Mouse (Mus musculus): ENCODE measurements around the gene Gm27029. TPM values are rescaled to one million over a fixed set of nuclear protein-coding genes. Genes with fewer than 3 reads are reported as not detected.
"Not testable (repeated sequence)": the region's sequence is repeated elsewhere in the genome, so short reads cannot be mapped to it uniquely, and the experiment has no call there.

Gene Gm27029
- total RNA-seq, 4 experiments from 2014 or later, result 6.0 to 9.6 (median 6.5) TPM

DNA sequence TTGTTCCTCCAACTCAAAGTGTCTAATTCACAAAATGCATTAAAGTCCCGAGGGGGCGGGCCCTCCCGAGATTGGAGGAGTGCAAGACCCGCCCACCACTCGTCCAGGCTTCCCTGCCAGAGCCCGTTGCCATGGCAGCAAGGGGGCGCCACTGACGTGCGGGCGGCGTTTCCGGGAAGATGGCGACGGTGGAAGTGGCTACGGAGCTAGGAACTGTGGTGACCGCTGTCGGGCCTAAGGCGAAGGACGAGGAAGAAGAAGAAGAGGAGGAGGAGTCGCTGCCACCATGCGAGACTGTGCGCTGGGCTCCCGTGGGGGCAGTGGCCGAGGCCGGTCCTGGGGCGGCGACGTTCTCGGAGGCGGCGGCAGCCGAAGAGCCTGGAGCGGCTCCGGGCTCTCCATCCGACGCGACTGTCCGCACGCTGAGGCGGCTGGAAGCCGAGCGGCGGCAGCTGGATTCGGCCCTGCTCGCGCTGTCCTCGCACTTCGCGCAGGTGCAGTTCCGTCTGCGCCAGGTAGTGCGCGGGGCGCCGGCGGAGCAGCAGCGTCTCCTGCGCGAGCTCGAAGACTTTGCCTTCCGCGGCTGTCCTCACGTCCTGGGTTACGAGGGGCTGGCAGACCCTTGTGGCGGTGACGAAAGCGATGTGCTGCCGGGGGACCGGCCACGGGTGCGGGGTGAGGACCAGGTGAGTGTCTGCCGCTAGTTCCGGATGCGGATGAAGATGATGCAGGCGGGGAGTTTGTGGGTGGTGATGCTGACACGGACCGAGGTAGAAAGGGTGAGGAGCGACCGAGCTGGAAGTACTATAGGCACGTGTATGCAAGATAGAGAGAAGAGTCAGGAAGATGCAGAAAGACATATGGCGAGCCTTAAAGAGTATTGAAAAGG lies 573 bp upstream of the Gm27029 start, which contains the start of the genes Rundc1 and Ptges3l:
Gene Rundc1 (plus strand): TSS at position 161 of the 889 bp plus-strand sequence.
Gene Ptges3l (minus strand): TSS at position 409 of the 889 bp plus-strand sequence.
- DNase-seq (ENCODE audit: low spot score in 2 of 2), result peak; percentile 95 to 96

DNA sequence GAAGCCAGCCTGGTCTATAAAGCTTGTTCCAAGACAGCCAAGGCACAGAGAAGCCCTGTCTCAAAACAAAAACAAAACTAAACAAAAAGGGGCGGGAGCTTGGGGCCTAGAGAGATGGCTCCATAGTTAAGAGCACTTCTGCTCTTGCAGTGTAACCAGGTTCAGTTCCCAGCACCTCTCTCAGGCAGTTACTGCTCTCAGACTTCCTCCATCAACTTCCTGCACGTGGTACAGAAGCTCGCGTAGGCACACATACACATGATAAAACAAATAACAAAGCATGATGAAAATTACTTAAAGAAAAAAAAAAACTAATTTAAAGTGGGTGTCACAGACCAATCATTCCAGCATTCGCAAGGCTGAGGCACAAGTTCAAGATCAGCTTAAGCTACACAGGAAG lies 4.4 kb downstream of the Gm27029 start:
- DNase-seq (ENCODE audit: low spot score in 2 of 2), result no peak

DNA sequence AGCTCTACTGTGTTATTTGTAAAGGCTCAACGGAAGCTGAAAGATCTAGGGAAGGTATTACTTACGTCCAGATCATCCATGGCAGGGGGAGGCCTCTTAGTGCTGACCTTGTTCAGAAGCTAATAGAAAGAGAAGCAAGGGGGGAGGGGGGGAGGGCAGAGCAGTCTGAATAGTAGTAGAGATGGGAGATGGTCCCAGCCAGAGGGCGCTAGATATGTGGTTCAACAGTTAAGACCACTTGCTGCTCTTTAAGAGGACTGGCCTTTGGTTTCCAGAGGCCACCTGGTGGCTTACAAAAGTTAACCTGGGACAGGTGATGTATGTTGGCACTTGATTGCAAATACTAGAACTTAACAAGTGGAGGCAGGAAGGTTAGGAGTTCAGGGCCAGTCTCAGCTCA lies 5.0 kb downstream of the Gm27029 start:
- DNase-seq (ENCODE audit: low spot score in 2 of 2), result no peak

DNA sequence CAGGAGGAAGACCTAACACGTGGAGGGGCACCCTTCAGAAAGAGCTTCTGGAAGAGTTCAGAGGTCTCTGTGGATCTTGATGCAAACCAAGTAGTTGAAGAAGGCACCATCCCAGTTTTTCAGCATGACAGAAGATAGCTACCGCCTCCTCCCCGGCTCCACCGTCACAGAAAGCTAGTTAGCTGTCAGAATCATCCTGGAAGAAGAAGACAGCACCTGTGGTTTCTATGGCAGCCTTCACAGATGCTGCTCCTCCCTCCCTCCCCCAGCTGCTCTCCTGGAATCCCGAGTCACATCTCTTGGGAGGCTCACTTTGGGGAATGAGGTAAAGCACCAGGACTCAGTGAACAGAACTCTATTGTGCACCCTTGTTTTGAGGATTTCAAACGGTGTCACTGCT lies 5.6 kb downstream of the Gm27029 start:
- DNase-seq (ENCODE audit: low spot score in 2 of 2), result no peak

DNA sequence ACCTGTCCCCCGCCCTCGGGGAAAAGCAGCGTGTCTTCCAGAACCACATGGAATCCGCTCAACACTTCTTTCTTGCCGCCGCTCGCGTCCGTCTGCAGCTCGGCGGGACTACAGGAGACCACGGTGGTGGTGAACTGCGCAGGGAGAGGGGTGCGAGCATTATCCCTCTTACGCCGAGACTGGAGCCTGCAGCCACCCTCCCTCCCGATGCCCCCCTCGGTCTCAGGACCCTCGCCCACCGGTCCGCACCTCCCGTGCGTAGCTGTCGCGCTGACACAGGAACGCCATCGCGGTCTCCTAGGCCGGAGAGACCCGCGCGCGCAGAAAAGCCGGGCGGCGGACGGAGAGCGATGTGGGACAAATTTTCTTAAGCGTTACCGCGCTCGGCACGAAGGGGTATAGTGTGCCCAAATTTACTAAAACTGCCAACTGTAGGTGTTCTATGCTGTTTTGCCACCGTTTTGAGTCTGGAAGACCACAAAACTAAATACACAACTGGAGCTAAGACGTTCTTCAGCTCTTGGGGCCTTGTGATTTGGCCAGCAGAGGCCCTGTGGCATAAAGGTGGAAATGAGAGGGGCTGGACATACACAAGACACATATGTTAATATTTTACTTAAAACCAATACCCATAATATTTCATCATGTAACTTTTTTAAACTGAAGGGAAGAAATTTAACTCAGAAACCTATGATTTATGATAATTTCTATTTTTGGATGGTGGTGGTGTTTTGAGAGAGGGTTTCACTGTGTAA lies 7.3 kb downstream of the Gm27029 start, which contains the start of gene Aarsd1:
Gene Aarsd1 (minus strand): TSS at position 515 of the 755 bp plus-strand sequence.
- DNase-seq (ENCODE audit: low spot score in 2 of 2), result peak; percentile 74 to 88

DNA sequence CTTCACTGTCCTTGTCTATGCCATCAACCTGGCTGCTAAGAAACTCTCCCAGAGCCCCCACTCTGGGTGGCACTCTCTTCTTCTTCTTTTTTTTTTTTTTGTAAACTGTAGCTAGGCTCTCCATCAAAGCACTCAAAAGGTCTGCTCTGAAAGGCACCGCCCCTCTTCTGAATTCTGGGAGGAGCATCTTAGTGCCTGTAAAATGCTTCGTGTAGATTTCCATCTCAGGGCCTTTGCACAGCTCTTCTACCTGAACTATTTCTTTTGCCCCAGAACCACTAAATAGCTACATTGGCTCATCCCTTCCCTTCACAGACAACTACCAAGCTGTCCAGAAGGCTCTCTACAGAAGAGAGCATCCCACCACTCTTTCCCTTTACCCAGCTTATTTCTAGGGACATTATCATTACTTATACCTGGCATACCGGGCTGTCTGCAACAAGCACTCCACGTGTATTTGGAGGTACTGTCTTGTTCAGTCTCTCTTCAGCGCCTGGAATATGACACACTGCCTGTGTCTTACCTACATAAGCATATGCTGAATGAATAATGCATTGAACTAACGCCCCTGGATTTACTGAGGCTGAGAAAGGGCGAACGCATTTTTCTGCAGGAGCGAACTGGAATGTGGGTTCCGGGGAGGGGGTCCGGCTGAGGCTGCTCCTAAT lies 8.0 kb downstream of the Gm27029 start:
- DNase-seq (ENCODE audit: low spot score in 2 of 2), result no peak

DNA sequence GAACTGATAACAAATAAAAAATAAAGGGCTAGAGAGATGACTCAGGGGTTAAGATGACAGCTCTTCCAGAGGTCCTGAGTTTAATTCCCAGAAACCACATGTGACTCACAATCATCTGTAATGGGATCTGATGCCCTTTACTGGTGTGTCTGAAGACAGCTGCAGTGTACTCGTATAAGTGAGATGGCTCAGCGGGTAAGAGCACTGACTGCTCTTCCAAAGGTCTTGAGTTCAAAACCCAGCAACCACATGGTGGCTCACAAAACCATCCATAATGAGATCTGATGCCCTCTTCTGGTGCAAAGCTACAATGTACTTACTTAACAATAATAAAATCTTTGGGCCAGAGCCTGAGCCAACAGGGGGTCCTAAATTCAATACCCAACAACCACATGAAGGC lies 9.3 kb downstream of the Gm27029 start:
- DNase-seq (ENCODE audit: low spot score in 2 of 2), result no peak

DNA sequence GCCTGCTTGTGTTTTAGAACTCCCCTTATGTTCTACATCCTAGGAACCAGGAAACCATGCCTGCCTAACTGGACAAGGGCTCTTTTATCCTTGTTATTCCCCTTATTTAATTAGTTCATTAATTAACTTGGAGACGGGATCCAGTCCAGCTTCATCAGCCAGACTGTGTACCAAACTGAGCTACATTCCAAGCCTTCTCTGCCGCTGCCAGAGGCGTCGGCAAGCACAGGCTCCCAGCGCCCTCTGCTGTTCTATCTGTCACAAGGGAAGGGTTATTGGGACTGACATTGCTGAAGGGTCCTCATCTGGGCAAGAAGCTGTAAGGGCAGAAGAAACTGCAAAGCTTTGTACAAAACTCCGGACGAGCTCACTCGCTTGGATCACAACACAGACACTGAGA lies 29.5 kb downstream of the Gm27029 start:
- DNase-seq (ENCODE audit: low spot score in 2 of 2), result peak; percentile 69 to 75

DNA sequence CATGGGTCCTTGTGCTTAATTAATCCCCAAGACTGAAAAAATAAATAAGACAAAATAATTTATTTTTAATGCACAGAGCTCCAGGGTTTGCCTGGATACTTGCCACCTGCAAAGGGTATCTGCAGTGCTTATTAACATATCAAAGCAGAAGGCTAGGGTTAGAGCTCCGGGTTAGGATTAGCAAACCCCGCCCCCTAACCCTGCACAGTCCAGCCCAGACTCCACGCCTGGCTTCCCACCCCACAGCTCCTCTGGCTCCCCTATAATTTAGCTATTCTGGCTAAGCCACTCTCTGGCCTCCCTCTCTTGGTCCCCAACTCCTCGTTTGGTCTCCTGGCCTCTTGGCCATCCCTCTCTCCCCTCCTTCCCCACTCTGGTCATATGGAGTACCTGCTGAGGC lies 42.8 kb downstream of the Gm27029 start:
- DNase-seq (ENCODE audit: low spot score in 2 of 2), result no peak

DNA sequence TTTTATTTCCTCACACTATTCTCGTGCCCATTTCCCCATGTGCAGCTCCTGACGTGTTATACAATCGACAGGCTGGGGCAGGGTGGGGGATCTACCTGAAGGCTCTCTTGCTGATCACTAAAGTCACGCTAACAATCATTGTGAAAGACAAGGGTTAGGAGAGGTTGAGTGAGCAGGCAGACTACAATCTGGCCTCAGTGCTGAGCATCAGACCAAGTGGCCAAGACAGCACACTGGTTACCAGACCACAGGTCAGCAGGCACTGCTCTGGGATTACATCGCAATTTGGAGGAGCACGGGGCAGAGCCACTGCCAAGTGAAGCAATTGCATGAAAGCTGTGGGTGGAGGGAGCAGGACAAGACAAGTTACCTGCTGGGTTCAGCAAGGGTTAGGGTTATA lies 45.7 kb downstream of the Gm27029 start:
- DNase-seq (ENCODE audit: low spot score in 2 of 2), result no peak

DNA sequence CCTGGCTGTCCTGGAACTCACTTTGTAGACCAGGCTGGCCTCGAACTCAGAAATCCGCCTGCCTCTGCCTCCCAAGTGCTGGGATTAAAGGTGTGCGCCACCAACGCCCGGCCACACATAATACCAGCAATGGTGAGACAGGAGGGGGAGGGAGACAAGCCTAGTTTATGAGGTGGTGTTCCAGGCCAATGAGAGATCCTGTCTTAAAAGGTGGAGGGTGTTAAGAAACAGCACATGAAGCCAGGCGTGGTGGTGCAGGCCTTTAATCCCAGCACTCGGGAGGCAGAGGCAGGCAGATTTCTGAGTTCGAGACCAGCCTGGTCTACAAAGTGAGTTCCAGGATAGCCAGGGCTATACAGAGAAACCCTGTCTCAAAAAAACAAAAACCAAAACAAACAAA lies 46.4 kb downstream of the Gm27029 start:
- DNase-seq (ENCODE audit: low spot score in 2 of 2), result not testable (repeated sequence)

DNA sequence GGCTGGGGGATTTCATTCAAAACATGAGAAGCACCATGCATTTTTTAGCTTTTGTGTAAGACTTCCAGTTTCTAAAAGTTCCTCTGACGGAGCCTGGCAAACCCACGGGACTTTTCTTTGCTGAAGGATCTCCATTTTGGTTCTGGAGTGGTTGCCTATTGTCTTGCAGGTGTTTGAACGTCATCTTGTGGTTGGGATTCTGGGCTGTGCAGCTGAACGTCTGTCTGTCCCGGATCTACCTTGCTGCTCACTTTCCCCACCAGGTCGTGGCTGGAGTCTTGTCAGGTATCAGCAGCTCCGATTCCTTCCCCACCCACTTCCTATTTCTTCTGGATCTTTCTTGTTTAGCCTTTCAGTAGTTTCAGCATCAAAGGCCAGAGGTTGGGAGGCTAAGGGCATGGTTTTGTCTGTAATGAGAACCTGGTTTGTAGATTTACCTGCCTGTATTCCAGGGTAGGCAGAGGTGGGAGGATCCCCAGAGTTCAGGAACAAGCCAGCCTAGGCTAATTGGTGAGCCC lies 50.1 kb downstream of the Gm27029 start:
- no peak for DNase-seq (ENCODE audit: low spot score in 2 of 2)

DNA sequence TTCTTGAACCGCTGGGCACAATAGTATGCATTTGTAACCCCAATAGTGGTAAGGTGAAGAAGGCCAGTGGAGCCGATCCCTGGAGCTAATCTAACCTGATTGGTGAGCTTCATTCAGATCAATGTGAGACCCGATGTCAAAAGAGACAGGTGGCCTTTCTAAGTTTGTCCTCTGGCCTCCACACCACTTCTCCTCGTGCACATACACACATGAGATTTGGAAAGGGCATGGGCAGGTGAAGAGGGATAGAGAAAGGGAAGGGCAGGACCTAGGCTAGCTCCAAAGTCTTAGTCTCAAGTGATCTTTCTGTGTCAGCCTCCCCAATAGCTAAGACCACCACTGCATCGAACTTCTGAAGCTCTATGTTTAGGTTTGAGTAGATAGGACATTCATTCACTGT lies 54.5 kb downstream of the Gm27029 start:
- DNase-seq (ENCODE audit: low spot score in 2 of 2), result no peak

DNA sequence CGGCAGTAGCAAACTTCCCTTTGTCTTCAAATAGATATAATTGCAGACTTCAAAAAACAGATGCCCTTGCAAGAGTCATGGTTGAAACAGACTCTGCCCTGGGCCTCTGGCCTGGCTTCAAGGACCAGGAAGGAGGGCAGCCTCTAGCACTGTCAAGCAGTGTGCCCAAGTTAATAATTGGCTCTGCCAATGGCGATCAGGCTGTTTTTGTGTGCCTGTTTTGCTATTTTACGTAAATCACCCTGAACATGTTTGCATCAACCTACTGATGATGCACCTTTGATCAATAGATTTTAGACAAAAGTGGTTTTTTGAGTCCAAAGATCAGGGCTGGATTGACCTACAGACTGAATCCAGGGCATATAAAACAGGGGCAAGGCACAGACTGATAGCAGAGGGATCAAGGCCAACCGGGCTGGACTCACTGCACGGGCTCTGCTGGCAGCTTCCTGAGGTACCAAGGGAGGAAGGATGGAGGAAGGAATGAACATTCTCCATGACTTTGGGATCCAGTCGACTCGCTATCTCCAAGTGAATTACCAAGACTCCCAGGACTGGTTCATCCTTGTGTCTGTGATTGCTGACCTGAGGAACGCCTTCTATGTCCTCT lies 57.2 kb downstream of the Gm27029 start, which contains the start of gene G6pc:
Gene G6pc (plus strand): TSS at position 236 of the 610 bp plus-strand sequence.
- no peak for DNase-seq (ENCODE audit: low spot score in 2 of 2)

DNA sequence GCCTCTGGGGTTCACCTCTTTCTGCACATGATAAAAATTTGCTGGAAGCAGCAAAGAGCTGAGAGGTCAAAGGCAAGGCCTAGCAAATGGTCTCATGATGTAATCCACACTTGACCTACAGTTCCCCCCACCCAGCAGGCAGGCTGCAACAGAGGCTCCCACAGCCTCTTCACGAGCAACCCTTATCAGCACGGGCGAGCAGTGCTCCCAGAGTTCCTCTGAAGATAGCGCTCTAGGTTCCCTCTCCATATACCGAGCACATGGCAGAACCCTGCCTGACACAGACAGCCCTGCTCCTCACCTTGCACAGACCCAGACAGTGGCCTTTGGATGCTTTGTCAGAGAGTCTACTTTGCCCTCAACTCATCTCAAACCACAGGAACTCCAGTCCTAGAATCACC lies 60.1 kb downstream of the Gm27029 start:
- no peak for DNase-seq (ENCODE audit: low spot score in 2 of 2)

DNA sequence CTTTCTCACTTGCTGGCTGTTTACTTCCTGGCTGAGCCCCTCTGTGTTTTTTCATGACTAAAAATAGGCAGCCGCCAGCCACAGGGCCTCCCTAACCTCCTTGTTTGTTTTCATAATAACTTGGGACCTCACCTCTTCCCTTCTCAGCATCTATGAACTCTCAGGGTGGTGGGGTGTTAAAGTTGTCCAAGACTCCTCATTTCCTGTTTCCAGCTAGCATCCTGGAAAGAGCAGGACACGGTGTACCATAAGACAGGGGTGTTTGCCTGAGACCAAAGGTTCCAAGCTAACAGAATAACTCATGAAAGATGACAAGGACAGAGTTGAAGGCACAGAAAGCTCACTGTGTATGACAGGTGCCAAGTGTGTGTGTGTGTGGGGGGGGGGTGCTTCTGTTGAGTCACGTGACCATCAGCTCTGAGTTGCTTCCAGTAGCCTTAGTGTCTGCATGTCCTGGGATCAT lies 63.9 kb downstream of the Gm27029 start:
- DNase-seq (ENCODE audit: low spot score in 2 of 2), result no peak

DNA sequence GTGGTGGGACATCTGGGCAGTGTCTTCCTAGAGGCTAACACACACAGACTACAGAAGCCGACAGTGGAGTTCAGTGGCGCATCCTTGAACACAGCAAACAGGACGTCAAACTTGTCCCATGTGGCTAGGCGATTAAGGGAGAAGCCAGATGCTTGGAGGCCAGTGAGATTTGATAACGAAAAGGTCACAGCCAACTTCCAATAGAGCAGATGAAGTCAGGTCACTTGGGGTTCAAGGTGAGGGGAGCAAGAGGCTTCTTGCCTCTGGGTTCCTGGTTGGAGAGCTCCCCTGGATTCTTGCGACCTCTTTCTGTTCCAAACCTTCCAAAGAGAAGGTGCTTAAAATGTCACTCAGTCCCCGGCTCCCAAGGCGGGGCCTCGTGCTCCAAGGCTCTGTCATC lies 64.8 kb downstream of the Gm27029 start:
- DNase-seq (ENCODE audit: low spot score in 2 of 2), result no peak

DNA sequence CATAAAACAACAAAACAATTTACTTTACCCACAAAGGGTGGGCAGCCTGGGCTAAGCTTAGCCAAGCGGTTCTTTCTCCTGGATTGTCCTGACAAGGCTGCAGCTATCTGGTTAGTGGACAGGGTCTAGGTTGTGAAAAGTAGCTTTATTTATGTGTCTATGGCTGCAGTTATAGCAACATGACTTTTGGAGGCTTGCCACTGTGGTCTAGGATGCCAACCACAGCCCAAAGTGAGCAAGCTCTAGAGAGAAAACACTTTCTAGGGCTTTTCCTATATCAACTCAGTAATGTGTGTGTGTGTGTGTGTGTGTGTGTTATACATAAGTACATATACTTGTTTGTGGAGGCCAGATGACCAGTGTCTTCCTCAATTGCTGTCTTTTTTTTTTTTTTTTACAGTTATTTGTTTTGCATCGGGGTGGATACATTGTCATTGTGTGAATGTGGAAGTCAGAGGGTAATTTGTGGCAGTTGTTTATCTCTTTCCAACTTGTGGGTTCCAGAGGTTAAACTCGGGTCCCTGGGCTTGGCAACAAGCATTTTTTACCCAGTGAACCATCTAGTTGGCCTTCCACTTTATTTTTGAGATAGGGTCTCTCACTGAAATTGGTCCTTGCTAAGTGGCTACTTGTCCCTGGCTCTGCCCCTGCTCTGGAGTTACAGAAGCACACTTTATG lies 67.0 kb downstream of the Gm27029 start:
- DNase-seq (ENCODE audit: low spot score in 2 of 2), result no peak
